Mouse (Mus musculus) NIH3T3 (cell line): ENCODE measurements around the gene Poc5.

Experiments used
- DNase-seq: peaks from one replicate; pipeline ENCODE4 v3.0.0-alpha.2; 2012; ENCODE audit warnings: low read depth

The Poc5 gene

GRCm38 (mm10) chr13:96432376-96432811 is 44.3 kb downstream of the Poc5 start:
- no peak for DNase-seq

- DNase-seq: no peak
Observed at GRCm38 (mm10) chr13:96433041-96433440, 44.9 kb downstream of the Poc5 start.

DNA sequence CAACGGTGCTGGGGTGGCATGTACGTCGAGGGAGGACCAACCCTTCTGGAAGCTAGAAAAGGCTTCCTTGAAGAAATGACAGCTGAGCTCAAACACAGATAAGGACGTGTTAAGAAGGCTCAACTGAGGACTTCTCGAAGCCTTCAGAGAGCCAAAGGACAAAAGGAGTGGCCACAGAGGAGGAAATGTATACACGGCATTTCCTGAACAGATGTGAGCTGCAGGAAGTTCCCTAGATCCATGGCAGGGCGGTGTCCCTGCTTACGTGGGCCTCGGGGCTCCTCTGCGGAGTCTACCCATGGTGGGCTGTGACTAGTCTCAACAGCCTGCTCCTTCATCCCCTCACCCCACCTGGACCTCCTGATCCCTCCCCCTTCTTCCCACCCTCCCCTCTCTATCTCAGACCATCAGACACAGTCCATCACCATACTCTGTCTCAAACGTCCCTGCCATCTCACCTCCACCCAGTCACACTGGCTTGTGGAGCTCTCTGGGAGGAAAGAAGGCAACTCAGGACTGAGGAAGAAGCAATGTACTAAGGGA is 45.6 kb downstream of the Poc5 start:
- DNase-seq: no peak

DNA sequence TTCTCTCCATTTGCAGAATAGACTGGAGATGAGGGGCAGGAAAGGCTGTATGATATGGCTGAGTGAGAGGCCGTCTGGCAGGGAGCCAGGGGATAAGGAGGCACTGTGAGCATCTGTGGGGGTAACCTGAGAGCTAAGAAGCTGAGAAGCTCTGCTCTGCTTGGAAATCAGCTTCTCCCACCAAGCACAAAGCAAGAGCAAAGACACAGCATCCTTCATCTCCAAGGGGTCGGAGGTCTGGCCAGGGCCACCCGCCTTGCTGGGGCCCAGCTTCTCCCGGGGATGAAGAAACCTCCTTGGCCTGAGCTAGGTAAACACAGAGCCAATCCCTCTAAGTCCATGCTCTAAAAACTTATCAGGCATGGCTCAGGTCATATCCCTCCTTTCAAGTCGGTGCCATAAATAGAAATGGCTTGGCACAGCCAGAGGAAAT is 46.8 kb downstream of the Poc5 start:
- DNase-seq: peak; percentile 12

DNA sequence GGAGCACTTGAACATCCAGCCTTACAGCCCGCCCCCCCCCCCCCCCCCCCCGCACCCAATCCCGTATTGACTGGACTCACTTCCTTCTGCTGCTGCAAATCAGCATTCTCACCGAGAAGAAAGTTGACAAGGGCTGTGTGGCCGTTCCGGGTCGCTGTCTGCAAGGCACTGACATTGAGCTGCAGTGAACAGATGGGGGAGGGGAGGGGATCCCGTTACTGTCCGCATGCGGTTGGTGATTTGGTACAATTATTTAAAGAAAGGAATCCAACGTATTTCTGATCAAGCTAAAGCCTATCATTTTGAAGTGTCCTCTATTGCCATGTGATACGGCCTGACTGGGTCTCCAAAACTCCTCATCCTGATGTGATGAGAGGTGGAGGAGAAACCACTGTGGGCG is 47.7 kb downstream of the Poc5 start:
- DNase-seq: no peak

DNA sequence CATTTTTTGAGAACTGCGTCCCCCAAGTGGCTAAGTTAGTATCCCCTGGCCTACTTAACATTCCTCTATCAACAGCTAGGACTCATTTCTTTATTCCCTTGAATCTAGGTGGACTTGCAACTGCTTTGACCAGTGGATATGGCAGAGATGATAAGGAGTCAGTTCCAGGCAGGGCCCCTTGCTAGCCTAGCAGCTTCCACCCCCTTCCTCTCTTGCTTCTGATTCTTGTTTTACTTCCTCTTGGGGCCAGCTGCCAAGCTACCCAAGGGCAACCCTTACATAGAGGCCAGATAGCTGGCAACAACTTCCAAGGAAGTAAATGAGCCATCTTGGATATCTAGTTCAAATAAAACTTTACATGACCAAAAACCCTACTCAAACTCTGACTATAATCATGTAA is 48.8 kb downstream of the Poc5 start:
- DNase-seq: no peak

- DNase-seq: no peak
Observed at GRCm38 (mm10) chr13:96440436-96440835, 52.3 kb downstream of the Poc5 start.

DNA sequence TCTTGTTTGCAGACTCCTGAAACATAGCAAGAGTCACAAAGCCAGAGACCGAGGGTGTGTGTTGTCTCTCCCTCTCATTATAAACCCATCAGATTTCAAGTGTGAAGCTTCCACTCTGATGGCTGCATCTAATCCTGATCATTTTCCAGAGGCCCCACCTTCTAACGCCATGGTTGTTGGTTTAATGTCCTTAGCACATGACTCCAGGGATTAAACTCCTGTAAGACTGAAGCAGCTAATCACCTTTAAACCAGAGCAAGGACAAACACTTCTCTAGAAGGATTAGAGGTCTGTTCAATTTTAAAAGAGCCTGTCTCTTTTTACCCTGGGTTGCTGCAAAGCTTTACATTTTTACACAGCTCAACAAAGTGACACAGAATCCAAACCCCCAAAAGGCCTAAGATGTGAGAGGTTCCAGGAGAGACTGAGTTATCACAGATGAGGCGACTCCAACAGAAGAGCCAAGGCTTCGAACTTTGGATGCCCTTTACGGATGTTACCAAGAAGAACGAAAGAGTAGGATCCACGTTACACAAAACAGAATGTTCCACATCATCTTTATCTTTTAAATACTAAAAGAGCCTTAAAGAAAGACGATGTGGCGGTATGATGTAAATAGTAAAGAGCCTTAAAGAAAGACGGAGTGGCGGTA is 62.2 kb downstream of the Poc5 start:
- no peak for DNase-seq

DNA sequence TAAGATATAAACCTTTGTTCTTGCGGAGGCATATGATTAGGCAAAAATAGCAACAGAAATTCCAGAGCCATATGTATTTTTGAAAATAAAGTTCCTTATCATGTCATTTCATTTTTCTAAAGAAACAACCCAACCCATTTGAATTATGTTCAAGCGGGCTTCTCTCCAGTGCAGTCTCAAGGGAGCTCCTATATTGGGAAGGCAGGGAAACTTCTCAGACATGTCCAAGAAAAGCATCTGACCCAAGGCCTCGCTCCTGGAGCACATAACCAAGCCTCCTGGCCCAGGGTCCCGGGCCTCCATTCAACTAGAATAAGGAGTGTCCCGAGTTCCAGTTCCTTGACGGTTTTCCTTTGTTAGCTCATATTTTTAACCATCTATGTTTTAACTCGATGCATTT is 62.8 kb downstream of the Poc5 start:
- DNase-seq: peak; percentile 48

- DNase-seq: no peak
Observed at GRCm38 (mm10) chr13:96451386-96452140, 63.5 kb downstream of the Poc5 start.

DNA sequence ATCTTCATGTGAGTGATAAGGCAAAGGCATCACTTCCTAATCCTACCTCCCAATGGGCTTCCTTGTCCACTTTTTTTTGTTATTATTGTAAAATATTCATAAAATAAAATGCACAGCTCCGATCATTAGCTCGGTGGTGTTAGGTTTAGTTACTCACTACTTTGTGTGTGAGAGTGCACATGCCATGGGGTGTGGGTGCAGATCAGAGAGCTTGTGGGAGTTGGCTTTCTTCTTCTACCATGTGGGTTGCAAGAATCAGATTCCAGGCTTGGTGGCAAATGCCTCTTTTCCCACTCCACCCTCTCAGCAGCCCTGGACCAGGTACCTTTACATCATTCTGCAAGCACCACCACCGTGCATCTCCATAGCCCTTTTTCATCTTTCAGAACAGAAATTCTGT is 64.5 kb downstream of the Poc5 start:
- no peak for DNase-seq

- DNase-seq: peak; percentile 57
Observed at GRCm38 (mm10) chr13:96454288-96454687, 66.2 kb downstream of the Poc5 start.

DNA sequence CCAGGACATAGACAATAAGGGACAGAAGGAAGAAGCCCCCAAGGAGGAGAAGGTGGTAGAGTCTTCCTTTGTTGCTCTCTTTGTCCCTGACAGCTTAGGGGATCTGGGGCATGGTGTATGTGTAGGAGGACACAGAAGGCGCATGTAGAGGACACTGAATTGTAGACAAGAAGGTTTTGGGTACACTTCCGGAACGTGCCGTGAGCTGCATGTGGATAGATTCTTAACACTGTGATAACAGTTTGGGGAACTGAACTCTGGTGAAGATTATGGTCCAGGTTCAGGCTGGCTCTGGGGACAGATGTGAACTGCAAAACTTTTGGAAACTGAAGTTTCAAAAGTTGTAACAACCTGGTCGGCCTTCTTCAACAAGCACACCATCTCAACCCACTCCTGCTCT is 69.5 kb downstream of the Poc5 start:
- no peak for DNase-seq

DNA sequence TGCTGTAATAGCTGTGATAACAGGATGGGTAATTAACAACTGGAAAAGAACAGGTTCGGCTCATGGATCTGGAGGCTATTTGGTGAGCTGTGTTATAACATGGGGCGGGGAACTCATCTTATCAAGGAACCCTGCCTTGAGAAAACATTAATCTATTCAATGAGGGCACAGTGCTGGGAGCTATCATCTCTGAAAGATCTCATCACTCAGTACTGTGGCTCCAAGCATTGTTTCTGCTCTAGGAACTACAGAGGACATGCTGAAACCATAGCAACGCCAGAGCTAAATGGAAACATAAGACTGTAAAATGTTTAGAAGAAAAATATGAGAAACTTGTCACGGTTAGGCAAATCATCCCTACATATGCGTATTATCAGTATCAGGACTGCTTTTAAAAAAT is 69.9 kb downstream of the Poc5 start:
- DNase-seq: no peak

DNA sequence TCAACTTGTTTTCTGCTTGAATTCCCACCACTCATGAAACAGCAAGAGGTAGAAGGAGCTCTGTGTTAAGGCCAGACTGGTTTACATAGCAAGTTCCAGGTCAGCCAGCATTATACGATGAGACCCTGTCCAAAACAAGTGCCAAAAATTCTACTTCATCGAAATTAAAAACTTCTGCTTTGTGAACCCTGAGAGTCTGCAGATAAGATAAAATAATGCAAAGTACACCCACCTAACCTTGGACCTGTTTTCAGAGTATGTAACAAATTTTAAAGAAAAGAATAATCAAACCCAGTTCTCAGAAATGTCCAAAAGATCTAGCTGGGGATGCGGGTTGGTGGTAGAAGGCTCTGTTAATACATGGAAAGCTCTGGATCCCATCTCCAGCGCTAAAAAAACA is 70.5 kb downstream of the Poc5 start:
- DNase-seq: no peak

DNA sequence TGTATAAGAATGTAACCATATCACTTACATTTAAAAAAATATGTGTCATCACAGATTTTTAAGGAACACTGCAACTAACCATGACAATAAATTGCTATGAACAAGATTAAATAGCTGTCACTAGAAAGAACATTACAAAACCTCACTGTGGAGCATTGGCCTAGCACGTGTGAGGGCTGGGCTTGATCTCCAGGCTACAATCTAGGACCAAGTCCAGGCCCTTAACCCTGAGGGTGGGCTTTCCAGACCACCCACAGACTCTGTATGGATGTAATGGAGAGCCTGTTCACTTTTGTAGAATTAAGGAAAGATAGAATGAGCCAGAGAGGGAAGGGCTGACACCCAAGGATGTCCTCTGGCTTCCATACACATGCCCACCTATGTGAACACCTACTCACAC is 74.5 kb downstream of the Poc5 start:
- DNase-seq: no peak

DNA sequence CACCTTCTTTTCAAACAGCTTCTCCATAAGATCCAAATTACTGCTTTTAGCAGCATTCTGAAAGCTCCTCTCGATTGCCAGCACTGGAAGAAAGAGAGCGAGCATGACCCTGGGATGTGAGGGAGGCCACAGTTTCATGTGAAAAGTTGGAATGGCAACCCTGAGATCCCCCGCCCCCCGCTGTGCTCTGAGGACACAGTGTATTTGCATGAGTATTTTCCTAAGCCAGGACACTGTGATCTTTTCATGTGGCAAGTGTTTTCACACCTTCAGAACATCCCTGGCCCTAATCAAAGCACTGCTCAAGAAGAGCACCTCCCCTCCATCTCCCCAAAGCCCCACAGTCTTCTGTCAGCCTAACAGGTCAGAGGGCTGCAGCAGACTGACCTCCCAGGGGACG is 77.2 kb downstream of the Poc5 start:
- DNase-seq: no peak
